Mouse (Mus musculus) regulatory T cell (primary cell): ENCODE results near the gene Ctnna3.

Experiments
- in situ Hi-C: fragments of 300-600 bp; cut with MboI, MseI; formaldehyde crosslinking; loops from one replicate; pipeline ENCODE4 v1.15.1; 2025; ENCODE audit warnings: high pct_unique_total_duplicates

Gene Ctnna3

DNA sequence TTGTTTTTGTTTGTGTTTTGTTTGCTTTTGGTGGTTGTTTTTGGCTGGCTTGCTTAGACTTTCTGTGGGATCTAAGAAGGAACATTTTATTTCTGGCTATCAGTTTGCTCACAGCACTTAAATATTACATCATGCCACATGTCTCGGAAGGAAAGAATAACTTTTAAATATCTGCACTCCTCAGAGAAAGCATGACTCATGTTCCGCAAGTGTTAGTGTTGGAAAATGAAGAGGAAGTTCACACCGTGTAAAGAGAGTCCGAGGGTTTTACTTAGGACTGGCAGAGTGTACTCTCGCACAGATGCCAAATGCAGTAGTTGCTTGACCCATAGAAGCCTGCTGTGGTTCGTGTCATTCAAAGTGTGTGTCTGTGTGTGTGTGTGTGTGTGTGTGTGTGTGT, 619.3 kb downstream of the Ctnna3 start:
- in situ Hi-C loops, result no loop called here

DNA sequence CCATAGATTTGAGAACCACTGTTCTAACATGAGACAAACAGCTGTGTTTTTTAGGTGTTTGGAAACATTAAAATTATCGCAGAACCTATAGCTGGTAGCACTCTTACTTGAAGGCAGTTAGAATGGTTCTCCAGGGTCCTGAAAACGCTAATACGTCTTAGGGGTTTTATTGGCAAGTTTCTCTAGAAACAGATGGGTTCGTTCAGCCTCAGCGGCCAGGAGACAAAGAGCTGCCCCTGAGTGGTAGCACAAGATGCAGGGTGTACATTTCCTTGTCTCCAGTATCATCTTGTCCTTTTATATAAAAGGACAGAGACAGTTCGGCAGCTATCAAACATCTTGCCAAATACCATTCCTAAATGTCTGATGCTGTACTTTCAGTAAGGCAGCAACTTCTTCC, 620.0 kb downstream of the Ctnna3 start:
- in situ Hi-C loops, result no loop called here

DNA sequence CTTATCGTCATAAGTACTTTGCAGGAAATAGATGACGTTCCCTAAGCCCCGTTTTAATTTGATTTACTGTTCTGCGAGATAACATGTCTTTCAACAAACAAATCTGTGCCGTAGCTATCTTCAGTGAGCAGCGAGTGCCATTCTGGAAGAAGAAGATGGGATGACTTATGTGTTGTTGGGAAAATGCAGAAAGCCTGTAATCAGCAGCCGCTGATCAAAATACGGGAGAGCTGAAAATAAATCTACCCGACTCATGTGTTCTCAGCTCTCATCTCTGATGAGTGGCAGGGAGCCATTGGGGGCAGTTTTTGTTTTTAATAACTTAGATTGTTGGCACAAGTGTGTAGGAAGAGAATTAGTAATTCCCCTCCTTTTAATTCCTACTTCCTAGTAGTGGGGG, 633.8 kb downstream of the Ctnna3 start:
- in situ Hi-C loops, result no loop called here

DNA sequence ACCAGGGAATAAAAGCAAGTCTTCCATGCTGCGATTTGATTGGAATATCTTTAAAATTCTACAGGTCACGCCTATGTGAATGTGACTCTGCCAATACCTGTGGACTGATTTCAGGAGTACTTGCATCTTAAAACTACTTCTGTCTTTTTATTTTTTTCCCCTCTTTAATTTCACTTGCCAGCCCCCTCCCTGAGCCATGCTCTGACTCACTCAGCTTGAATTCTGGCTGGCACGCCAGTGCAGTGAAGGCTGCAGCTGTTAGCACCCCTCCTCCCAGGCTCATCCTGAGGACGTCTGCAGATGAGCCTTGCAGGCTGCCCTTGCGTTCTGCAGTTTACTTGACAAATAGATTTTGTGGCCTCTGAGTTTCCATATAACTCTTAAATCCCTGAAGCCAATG, 646.0 kb downstream of the Ctnna3 start:
- in situ Hi-C loops, result no loop called here

DNA sequence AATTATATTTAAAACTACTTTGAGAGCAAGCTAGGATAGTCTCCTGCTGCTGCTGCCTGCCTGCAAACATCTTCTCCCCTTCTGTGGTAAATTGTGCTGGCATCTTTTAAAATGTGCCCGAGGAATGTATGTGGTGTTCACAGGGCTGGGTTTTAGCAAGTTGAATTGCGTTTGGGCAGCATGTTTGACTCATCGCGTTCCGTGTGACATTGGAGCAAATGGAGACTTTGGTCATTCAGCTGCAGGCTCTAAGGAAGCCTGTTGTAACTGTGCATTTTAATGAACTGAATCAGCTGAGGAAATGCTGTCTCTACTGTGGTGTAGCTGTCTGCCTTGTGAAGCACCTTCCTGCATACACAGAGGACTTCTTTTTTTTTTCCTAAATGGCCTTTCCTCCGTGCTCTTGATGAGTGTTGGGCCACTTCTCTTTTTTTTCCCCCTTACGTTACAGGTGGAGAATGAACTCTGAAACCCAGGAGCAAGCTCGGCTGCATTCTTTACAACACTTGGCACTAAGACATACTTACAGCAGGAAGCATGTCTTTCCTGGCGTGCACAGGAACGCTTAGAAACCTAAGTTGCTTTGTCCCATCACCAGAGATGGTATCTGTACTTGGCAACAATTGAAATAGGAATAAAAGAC, 646.6 kb downstream of the Ctnna3 start:
- in situ Hi-C loops, result no loop called here

DNA sequence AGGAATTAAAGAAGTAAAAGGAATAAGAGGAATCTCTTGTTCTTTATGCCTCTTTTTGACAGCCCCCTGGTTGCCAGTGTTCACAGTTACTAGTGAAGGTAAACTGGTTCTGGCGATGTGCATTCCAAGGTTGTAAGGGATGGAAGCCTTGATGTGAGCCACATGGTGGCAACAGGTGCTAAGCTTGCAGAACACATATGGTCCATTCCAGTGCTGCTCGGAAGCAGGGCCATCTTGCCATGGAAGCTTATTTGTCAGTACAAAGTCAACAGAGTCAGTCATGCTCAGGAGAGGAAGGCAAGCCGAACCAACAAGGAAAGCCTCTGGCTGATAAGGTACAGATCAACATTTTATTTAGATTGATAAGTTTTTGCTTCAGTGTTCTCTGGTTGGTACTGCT, 652.4 kb downstream of the Ctnna3 start:
- in situ Hi-C loops, result no loop called here

DNA sequence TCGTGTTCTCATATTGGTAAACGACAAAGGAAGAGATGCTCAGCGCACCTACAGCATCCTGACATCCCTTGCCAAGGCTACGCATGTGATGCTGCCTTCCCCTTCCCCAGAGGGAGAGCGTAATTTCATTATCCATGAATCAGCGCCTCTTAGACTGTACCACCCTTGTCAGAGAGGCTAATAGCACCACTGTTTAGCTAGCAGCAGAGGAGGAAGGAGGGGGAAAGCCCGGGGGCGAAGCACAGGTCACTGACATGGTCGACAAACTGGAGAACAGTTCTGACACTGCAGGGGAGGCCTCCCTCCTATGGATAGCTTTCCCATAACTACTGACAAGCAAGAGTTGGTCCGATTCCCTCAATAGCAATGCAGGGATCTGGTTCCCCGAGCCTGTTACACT, 653.9 kb downstream of the Ctnna3 start:
- in situ Hi-C loops, result no loop called here

DNA sequence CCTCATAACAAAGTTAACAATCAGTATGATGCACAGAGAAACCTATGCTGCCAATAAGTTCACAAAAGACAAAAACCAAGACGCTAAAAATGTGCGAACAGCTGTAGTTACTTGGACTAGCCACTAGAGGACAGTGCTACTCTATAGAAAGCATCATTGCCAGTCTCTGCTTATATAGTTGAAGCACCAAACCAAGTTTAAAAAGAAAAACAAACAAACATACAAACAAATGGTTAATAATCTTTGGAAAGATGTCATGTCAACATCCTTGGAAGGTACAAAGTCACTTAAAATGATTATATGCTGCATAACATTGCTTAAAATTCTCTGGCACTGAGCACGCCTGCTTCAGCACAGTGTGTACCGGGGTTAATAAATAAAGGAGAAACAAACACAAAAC, 654.6 kb downstream of the Ctnna3 start:
- in situ Hi-C loops, result no loop called here

DNA sequence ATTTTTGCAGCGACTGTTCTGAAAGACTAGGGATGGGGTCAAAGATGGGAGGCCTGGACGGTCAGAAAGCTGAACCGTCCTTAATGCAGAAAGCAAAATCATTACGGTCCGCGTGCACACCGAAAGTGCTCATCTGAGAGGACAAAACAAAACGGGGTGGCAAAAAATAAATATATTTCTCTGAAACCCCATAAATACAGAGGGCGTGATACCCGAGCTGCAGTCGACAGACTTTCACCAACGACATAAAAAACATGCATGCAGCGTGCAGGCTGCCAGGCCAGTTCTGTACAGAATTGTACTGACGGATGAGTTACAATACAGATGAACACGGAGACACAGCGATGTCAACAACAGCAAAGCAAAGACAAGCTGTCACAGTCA, 656.3 kb downstream of the Ctnna3 start:
- in situ Hi-C loops, result no loop called here

DNA sequence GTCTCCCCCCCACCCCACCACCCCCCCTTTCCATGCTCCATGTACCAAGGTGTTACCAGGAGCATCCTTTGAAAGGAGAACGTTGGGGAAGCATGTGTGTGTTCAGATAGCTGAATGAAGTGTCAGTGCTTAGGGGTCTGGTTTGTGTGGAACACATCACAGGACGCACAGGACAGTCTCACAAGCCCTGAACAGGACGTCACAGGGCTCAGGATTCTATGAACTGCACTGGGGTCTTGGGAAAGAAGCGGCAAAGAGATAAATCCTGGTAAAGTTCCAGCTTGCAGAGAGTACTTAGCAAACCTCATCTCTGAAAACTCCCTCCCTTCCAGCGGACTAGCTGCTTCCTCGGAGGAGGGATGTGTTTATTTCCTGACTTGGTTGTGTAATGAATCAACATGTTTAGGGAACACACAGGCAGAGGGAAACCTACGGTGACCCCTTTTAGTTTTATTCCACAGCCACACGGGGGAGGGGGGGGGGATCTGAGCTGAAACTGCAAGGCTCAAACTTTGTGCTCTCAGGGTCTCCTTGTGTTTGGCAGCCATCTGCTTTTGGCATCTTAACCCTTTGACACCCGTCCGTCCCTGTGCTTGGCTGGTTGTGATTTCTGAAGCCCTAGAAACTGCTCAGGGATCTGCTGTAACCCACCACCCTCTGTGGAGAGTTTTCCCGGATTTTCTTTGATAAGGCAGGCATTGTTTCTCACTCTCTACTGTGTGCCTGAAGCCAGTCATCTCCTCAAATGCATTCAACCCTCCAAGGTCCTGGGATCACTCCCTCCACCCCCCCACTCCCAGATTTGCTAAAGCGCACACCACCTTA, 656.9 kb downstream of the Ctnna3 start:
- in situ Hi-C loops, result no loop called here

DNA sequence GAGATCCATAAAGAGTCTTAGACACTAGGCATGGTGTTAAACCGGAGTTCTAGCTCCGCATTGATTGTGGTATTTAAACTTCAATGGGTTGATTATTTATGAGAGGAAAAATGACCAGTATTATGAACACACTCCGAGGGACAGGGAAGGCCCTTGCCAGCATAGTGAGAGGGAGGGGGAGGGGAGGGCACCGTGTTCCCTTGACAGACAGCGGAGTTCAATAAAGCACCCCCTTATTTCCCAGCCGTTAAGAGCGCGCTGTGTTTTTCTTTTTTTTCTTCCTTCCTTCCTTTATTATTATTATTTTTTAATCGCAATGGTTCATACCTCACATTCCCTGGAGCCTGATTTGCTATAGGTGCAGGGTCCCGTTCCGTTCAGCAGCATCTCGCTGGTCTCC, 657.6 kb downstream of the Ctnna3 start:
- in situ Hi-C loops, result no loop called here

DNA sequence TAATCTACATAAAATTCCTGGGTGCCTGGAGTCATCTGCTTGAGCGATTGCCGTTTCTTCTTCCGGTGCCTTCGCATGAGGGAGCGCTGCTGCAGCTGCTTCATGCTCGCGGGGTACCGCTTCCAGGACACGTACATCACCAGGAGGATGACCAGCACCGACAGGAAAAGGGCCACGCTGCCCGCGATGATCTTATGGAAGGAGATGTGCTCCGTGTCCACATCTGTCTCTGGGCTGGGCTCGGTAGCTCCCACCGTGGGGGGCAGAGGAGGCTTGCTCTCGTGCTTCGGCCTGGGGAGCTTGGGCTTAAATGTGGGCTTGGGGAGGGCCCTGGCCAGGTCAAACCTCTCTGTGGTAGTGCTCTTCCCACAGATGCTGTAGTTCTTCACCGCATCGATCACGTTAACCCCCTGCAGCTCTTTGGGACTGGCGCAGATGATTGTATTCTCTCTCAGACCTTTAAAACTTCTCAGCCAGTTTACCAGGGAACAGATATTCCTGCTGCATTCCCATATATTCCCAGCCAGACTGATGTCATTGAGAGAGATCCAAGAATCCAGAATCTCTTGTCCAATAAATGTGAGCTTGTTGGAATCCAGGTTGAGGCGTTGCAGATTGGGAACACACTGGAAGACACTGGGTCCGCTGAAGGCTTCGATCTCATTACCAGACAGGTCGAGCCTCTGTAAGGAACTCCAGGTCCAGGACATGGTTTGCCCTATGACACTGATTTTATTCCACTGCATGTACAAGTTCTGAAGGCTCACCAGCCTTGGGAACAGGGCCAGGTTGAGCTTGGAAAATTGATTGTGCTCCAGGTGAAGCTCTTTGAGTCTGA, 658.3 kb downstream of the Ctnna3 start:
- in situ Hi-C loops, result no loop called here

DNA sequence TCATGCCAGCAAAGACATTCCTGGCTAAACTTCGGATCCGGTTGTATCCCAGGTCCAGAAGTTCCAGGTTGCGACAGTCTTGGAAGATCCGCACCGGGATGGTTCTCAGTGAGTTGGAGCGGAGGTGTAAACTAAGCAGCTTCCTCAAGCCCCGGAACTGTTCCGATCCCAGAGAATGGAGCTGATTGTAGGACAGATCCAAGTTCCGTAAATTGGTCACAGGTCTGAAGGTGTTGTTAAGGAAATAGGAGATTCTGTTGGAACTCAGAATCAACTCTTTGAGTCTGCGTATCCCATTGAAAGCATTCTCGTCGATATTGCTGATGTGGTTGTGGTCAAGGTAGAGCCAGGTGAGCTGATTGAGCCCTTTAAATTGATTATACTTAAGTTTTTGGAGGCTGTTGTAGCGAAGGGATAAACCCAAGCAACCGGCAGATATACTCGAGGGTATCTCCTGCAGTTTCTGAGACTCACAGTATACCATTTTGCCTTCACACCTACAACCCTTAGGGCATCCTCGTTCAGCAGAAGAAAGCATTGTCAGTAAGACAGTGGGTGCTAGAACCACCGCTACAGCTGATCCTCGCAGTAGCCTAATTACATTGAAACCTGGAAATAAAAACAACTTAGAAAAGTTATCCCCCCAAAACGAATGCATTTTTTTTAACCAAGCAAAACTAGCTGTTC, 659.0 kb downstream of the Ctnna3 start:
- in situ Hi-C loops, result no loop called here

DNA sequence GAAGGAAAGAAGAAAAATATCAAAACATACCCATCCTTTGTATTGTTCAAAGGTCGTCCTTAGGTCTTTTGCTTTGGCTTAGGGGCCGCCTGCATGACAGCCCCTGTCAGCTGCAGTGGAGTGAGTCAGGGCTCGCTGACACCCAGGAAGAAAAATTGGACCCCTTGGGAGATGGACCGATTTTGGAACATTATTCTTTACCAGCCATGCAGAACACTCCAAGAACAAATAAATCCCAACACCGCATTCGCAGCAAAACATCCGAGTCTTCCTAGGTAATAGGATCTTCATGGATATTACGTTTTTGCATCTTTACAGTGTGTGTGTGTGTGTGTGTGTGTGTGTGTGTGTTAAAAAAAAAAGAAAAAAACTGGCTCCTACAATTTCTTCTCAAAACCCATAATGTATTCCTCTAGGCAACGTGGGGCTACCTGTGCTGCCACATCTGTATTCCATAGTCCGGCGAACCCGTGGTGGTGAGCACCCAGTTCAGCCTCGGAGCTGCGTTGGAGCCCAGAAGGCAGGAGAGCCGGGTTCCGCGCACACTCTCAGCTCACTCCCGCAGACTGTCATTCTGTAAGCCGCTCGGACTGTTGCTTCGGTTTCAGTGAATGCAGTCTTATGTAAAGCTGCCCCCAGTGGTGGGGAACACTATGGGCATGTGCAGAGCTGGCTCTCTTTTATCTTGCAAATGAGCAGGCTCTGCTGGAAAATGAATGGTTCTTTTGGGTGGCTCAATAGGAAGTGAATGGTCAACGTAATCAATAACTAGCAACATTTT, 660.0 kb downstream of the Ctnna3 start, which contains the start of gene Lrrtm3:
Gene Lrrtm3 (minus strand): TSS at position 598 of the 781 bp plus-strand sequence.
- in situ Hi-C loops, result no loop called here

DNA sequence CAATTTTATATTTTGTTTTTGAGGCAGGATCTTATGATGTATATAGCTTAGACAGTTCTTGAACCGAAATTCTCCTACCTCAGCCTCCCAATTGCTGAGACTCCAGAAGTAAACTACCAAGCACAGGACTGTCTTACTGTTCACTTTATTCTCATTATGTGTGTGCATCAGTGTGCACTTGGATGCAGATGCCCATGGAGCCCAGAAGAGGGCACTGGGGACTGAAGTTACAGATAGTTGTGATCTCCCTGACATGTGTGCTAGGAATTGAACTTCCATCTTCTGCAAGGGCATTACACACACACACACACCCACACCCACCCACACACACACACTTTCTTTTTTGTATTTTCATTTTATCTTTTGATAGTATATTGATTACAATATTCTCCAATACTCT, 666.6 kb downstream of the Ctnna3 start:
- in situ Hi-C loops, result no loop called here

DNA sequence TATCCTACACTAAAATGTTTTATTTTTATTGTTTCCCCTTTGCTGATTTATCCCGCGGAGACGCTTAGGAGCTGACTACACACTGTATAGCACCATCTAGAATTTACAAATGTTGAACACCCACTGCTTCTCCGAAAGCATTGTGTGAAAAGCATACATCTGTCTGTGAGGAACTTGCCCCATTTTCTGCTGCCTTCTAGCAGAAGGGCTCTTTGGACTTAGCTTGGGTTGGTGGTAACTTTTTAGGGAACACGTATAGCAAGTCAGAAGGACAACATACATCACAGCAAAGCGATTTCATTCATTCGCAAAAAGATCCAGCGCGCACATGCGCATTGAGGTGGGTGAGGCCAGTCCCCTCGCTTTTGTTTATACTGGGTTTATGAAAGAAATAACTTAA, 685.3 kb downstream of the Ctnna3 start:
- in situ Hi-C loops, result no loop called here

DNA sequence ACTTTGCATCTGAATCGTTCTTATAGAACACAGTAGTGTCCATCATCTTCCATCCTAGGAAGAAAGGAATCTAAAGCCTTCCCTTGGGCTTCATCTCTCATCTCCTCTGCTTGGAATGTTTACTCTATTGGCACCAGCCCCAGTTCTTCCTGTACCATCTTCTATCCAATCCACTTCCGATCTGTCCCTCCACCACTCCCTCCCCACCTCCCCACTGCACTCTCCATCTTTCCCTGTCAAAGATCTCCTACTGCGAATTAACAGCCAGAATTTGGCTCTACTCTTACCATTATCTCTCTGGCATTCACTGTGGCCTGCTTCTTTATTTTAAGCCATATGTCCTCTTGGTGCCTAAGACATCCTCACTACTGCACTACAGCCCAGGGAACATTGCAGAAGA, 688.9 kb downstream of the Ctnna3 start:
- in situ Hi-C loops, result no loop called here

DNA sequence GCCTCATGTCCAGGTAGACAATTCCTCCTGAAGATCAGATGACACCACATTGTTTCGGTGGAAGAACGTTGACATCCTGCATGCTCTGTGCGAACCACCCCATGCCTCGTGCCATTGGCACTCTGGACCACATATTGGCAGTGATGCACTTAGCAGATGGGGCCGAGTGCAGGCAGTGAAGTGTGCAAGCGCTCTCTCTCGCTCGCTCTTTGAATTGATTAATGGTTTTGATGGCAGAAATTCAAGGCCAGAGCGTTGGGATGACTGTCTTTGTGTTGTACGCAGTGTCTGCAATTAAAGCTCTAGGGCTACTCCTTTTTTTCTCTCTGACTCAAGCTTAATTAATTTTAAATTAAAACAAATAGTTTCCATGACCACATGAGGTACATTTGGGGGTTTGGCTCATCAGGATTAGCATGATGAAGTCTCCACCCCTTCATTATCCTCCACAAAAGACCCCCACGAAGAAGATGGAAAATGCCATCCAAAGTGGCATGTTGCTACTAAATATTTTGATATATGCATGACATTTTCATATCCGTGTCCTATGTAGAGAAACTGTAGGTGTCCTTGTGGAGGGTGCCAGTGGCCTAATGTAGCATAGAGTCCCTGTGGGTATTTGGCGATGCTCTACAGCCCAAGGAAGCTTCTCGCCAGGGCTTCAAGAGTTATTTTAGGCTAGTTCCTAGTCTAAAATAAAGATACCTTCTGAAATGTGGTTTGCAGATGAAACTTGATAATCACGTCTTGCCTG, 700.7 kb downstream of the Ctnna3 start:
- in situ Hi-C loops, result no loop called here

DNA sequence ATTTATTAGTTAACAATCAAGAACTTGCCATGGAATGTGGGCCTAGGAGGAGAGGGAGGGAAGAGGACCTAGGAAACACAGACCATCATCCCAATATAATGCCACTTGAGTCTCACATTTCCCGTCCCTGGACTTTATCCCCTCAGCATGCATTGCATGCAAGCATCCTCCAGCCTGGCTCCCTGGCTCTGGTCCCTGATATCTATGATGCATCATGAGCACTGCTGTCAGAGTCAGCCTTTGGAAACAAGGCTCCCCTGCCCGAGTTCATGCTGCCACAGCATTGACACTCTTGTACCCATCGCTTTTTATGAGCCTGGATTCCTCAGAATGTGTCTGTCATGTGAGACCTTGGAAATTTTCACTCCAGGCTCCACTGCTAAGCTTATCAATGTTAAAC, 703.6 kb downstream of the Ctnna3 start:
- in situ Hi-C loops, result no loop called here

DNA sequence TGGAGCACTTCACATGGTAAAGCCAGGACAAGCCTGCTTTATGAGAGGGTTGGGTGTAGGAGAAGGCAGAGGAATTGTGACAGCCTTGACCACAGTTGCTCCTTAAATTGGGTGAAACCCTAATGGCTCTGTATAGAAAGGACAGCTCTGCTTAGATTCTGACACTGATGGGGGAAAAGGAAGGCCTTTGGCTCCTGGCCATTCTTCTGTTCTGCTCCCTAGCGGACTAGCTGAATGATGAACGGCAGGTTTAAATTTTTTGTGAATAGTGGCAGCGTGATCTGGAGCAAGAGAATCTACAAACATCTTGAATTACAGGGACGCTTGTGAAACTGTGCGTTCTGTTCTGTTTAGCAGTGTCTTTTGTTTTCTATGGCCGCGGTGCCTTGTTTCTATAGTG, 705.6 kb downstream of the Ctnna3 start:
- in situ Hi-C loops, result no loop called here
